18 mouse cellular contexts compared by ENCODE assay signal in genomic region chr13:54165066-54165465, GRCm38 (mm10). TPM values are rescaled to one million over a fixed set of nuclear protein-coding genes. Genes with fewer than 3 reads are reported as not detected.
DNase-seq lines count a peak whose midpoint lies in the region; ATAC-seq and TF ChIP-seq lines count a peak whose summit lies in the region.
"Had no signal": no experiment of that assay in that cellular context is flagged by ENCODE, and none has a peak within 500 bp of the region (broad histone marks: within the 10 kb centered on the region; RNA-seq: fewer than 3 reads in every experiment).

No protein-coding gene starts in this region.

- WGBS in embryonic facial prominence, embryonic 14.5 days: 58% methylated on average over 6 of the region's 6 CpGs
- WGBS in limb, embryonic 10.5 days: 75% methylated on average over 6 of the region's 6 CpGs
- 77% methylated on average over 6 of the region's 6 CpGs for WGBS in hindbrain, embryonic 12.5 days

- no peak for ATAC-seq in embryonic facial prominence, embryonic 14.5 days (ENCODE audit: low read depth)
- no peak for ATAC-seq in hindbrain, embryonic 12.5 days (ENCODE audit: low FRiP score)
- ATAC-seq: forebrain, embryonic 15.5 days; hindbrain, embryonic 16.5 days had no signal

- H3K4me3 ChIP-seq in left cerebral cortex, adult 2 months: no peak overlapping the region
- H3K4me3 ChIP-seq in embryonic facial prominence, embryonic 14.5 days (ENCODE audit: low read depth, low read length): no peak overlapping the region
- H3K4me3 ChIP-seq in limb, embryonic 10.5 days: no peak overlapping the region
- H3K4me3 ChIP-seq in hindbrain, embryonic 12.5 days: no peak overlapping the region
- H3K4me3 ChIP-seq: forebrain, embryonic 15.5 days; heart, embryonic 12.5 days had no signal

- peak overlapping the region; percentile 44; the same call in 1 of the 2 replicates for H3K27ac ChIP-seq in left cerebral cortex, adult 2 months
- no peak overlapping the region for H3K27ac ChIP-seq in embryonic facial prominence, embryonic 14.5 days (replicated peaks; ENCODE audit: low read depth, low read length)
- H3K27ac ChIP-seq in limb, embryonic 10.5 days: no peak overlapping the region
- no peak overlapping the region for H3K27ac ChIP-seq in hindbrain, embryonic 12.5 days
- H3K27ac ChIP-seq: forebrain, embryonic 15.5 days had no signal

- H3K36me3 ChIP-seq in embryonic facial prominence, embryonic 14.5 days (ENCODE audit: control insufficient read depth, insufficient read depth, low read length): no peaks in the 10 kb centered on the region
- no peaks in the 10 kb centered on the region for H3K36me3 ChIP-seq in limb, embryonic 10.5 days
- no peaks in the 10 kb centered on the region for H3K36me3 ChIP-seq in hindbrain, embryonic 12.5 days
- H3K36me3 ChIP-seq: forebrain, embryonic 15.5 days; heart, embryonic 12.5 days had no signal

- DNase-seq in left cerebral cortex, adult 2 months (ENCODE audit: extremely low spot score in 1 of 2, low spot score in 2 of 2): no peak
- DNase-seq in left cerebral cortex, adult 11 months (ENCODE audit: low spot score): no peak
- DNase-seq in embryonic facial prominence, embryonic 14.5 days (ENCODE audit: low spot score): peak; percentile 32
- peak; percentile 37 for DNase-seq in limb, embryonic 10.5 days (ENCODE audit: low spot score)
- DNase-seq in cerebellum, postnatal 36 days: no peak
- DNase-seq in urinary bladder, adult 18-20 months (ENCODE audit: low spot score in 2 of 2): no peak
- DNase-seq: adrenal gland, postnatal 10 days; cerebellum, adult 11-12 months; cerebellum, adult 9-10 months; cerebellum, postnatal 25 days; gastrocnemius, postnatal 14 days; heart, postnatal 36 days had no signal

- no peak overlapping the region for H3K9ac ChIP-seq in embryonic facial prominence, embryonic 14.5 days (ENCODE audit: low read depth, low read length)
- no peak overlapping the region for H3K9ac ChIP-seq in hindbrain, embryonic 12.5 days
- H3K9ac ChIP-seq: forebrain, embryonic 15.5 days; heart, embryonic 12.5 days had no signal

- H3K4me2 ChIP-seq in embryonic facial prominence, embryonic 14.5 days (ENCODE audit: low read depth, low read length): no peak overlapping the region
- H3K4me2 ChIP-seq in hindbrain, embryonic 12.5 days (replicated peaks): no peak overlapping the region
- H3K4me2 ChIP-seq: forebrain, embryonic 15.5 days; heart, embryonic 12.5 days had no signal

- intact Hi-C loops in left cerebral cortex, adult 2 months (cut with DNase I): no loop called here

- peaks cover 6% of the 10 kb centered on the region; the same call in 1 of the 2 replicates for H3K4me1 ChIP-seq in embryonic facial prominence, embryonic 14.5 days (ENCODE audit: control insufficient read depth, insufficient read depth, low read length)
- H3K4me1 ChIP-seq in limb, embryonic 10.5 days: peaks cover 12% of the 10 kb centered on the region
- peaks cover 2% of the 10 kb centered on the region; the same call in 1 of the 2 replicates for H3K4me1 ChIP-seq in hindbrain, embryonic 12.5 days
- H3K4me1 ChIP-seq: forebrain, embryonic 15.5 days; heart, embryonic 12.5 days had no signal

- TF ChIP-seq CTCF in left cerebral cortex, adult 2 months (IDR thresholded peaks at IDR 0.05): no peak

- H3K27me3 ChIP-seq in embryonic facial prominence, embryonic 14.5 days (replicated peaks; ENCODE audit: control insufficient read depth, insufficient read depth, low read length): no peaks in the 10 kb centered on the region
- H3K27me3 ChIP-seq in limb, embryonic 10.5 days (ENCODE audit: low read depth, poor library complexity, severe bottlenecking): 0 out of 2 replicates have a peak, but pooled peaks cover 4% of the 10 kb centered on the region
- H3K27me3 ChIP-seq in hindbrain, embryonic 12.5 days: no peaks in the 10 kb centered on the region
- H3K27me3 ChIP-seq: forebrain, embryonic 15.5 days; heart, embryonic 12.5 days had no signal

- H3K9me3 ChIP-seq in embryonic facial prominence, embryonic 14.5 days (ENCODE audit: control insufficient read depth, low read length): no peaks in the 10 kb centered on the region
- no peaks in the 10 kb centered on the region for H3K9me3 ChIP-seq in limb, embryonic 10.5 days (replicated peaks)
- H3K9me3 ChIP-seq in hindbrain, embryonic 12.5 days (replicated peaks): no peaks in the 10 kb centered on the region
- H3K9me3 ChIP-seq: forebrain, embryonic 15.5 days; heart, embryonic 12.5 days had no signal

RNA-seq across cellular contexts. Expression of gene Hrh2, which starts 26.9 kb away (rescaled TPM):
- 10 to 100 TPM; 14.6 to 17.5 TPM for total RNA-seq in left cerebral cortex, adult 2 months (2021)
- polyA plus RNA-seq in embryonic facial prominence, embryonic 14.5 days (2014; fragmentation: Nextera tagmentation; extraction: Ambion mirVana): 0.12 and 0.31 TPM in 2 replicates
- polyA plus RNA-seq in limb, embryonic 10.5 days (2016; fragmentation: Nextera tagmentation; extraction: Ambion mirVana): 0.05 TPM in 1 of 2 replicates, not detected in the other
- 0.12 and 0.22 TPM in 2 replicates for polyA plus RNA-seq in hindbrain, embryonic 12.5 days (2016; fragmentation: Nextera tagmentation; extraction: Ambion mirVana)
- total RNA-seq: gastrocnemius, postnatal 14 days had no signal
- polyA plus RNA-seq: forebrain, embryonic 11.5 days; heart, embryonic 12.5 days; hindbrain, embryonic 11.5 days had no signal

Comparison
In these comparisons a context has a peak if more than half of its experiments do, and no peak if none do; other contexts are left out.
1. DNase-seq: peak in embryonic facial prominence, embryonic 14.5 days (single experiment) and limb, embryonic 10.5 days (single experiment); none in left cerebral cortex, adult 2 months (0 of 2), left cerebral cortex, adult 11 months (single experiment), cerebellum, postnatal 36 days (0 of 2) and urinary bladder, adult 18-20 months (0 of 2).